Mouse (Mus musculus) heart, adult 2 months (tissue): ENCODE measurements at regions not wholly inside any gene's neighbourhood (a gene's known extent, or its start where the extent isn't known, plus 50 kb on each side); places are given as distances from the start of the nearest gene placed in this dataset.

Experiments used
- CTCF ChIP-seq: fragments of 200-600 bp; IDR thresholded peaks from 2 replicates; pipeline ENCODE4 v1.8.1; 2022; ENCODE audit warnings: antibody characterized with exemption, mild to moderate bottlenecking, moderate library complexity
- EP300 ChIP-seq: fragments of 200-500 bp; IDR thresholded peaks from 2 replicates; pipeline ENCODE4 v1.6.1; 2011; ENCODE audit warnings: low read depth, low read length, control low read depth; ENCODE audit not compliant: insufficient read depth

GRCm38 (mm10) chr13:28859829-28860427 is 93.6 kb downstream of the Sox4 start:
- no peak for TF ChIP-seq CTCF
- TF ChIP-seq EP300 = no peak
